Mouse (Mus musculus) testis, adult 2 months (tissue): Measurements from ENCODE around the gene Zfp579.

Experiments
- CTCF ChIP-seq: fragments of 200-500 bp; IDR thresholded peaks from 2 replicates; pipeline ENCODE4 v1.5.1; 2012; ENCODE audit warnings: low read depth, mild to moderate bottlenecking, inconsistent platforms, low read length, moderate library complexity; ENCODE audit not compliant: control insufficient read depth, insufficient read depth, insufficient replicate concordance
- POLR2A ChIP-seq: fragments of 200-500 bp; IDR thresholded peaks from 2 replicates; pipeline ENCODE4 v1.6.1; 2012; ENCODE audit warnings: low read depth, mild to moderate bottlenecking, inconsistent platforms, low read length, moderate library complexity; ENCODE audit not compliant: control insufficient read depth

DNA sequence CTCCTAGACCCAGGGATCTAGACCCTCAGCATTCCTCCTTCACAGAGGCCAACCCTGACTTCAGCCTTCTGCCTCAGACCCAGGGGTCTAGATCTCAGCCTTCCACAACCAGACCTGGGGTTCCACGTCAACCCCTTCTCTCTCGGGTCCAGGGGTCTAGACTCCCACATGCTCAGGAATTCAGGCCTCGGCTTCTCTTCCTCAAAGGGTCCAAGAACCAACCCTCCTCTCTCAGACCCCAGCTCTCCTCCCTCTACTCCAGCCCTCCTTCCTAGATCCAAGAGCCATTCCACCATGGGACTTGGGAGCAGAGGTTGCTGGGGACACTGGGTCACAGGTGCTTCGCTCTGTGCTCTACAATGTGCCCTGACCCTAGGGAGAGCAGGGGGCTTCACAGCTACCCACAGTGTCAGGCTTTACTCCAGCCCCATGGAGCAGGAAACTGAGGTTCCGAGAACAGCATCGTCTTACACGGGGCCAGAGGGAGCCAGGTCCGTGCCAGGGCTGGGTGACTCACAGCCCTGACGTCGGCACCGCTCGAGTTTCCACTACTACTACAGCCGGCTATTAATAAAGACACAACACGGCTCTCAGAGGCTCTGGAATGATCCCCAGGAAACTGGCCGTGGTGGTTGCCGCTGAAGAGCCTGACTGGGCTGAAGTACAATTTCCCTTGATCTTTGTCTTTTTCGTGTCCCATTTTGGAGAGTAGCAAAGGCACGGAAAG is 23.5 kb downstream of the Zfp579 start:
- TF ChIP-seq POLR2A = no peak
- TF ChIP-seq CTCF = no peak
